Mouse (Mus musculus) embryo, embryonic 10.5 days (tissue): ENCODE measurements around the gene Sdhaf4.

Source experiments
- DNase-seq: peaks from one replicate; pipeline ENCODE4 v3.0.0-alpha.2; 2015; ENCODE audit warnings: low spot score

Sdhaf4 gene

DNA sequence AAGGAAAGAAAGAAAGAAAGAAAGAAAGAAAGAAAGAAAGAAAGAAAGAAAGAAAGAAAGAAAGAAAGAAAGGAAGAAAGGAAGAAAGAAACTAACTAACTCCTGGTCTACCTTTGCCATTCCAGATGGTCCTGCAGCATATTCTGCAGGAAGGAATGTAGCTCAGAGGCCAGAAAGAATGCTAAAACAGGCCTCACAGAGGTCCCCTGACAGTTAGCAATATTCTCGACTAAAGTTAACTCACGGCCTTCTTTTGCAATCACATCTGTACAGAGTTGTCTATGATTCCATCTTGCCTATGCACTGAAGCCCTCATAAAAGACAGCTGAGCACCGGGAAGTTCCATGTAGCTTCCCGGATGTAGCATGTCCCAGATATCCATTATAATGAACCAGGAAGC lies 49.9 kb downstream of the Sdhaf4 start:
- DNase-seq: no peak

DNA sequence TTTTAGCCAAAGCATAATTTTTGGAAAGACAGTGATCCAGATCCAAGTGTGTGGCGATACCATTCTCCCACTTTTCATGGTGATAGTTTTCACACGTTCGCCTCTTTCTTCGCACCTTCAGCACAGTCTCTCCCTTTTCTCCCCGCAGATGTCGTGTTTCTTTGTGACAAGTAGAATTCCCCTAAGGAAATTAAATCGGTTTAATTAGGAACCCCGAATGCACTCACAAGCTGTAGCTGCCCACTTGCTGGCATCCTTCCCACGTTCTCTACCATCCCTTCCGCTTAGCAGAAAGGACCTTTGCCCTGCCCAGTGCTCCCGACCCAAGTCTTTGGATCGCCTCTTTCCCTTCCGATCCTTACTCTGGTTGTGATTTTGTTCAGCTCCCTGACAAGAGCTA lies 51.5 kb downstream of the Sdhaf4 start:
- DNase-seq: no peak

DNA sequence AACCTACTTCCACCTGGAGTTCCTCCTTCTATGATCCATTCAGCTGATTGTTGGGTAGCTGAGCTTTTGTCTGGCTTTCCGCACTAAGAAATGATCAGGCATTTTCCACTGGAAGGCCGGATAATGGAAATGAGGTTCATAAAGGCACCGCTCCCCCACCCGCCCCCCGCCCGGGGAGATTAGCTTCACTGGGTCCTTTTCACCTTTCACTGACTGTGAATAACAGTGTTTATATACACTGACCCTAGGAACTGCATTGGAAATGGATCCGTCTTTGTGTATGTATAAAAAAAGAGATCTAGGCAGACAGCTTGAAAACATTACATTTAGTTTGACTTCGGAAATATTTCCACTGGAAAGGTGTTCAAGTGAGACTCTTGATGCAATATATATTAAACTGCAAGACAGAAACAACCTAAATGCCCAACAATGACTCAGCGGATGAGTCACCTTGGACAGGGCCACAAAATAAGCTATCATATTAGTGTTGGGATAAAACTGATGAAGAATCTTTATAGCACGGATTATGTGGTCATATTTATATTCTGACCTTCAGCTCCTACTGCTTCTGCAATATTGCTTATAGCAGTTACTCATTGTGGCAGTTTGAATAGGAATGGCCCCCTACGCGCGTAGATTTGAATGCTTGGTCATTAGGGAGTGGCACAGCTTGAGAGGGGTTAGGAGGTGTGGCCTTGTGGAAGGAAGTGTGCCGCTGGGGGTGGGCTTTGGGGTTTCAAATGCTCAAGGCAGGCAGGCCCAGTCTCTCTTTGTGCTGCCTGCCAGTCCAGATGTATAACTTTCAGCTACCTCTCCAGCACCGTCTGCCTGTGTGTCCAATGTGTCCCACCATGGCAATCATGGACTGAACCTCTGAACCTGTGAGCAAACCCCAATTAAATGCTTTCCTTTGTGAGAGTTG lies 56.4 kb downstream of the Sdhaf4 start:
- DNase-seq: no peak

DNA sequence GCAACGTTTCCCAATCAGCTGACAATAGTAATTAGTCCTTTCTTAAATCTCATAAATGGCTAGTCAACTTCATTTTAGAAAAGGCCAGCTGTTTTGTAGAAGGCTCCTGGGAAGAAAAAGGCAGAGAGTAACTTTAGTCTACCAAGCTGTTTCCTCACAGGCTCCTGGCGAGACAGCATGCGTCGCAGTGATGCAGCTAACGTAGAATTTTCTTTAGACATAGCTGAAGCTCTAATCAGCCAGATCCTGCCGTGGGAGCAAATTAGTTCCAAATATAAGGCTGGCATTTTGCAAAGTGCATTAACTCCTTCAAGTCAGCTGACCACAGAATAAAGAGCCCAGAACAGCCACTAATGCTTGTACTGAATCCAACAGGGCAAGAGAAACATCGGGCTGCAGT lies 57.2 kb downstream of the Sdhaf4 start:
- no peak for DNase-seq
